Mouse (Mus musculus): ENCODE results near the gene Lrp2. TPM values are rescaled to one million over a fixed set of nuclear protein-coding genes. Genes with fewer than 3 reads are reported as not detected.

Lrp2 gene
- total and polyA plus RNA-seq, 3 experiments = 0.31 to 1.2 (median 0.84) TPM

GRCm38 (mm10) chr2:69573038-69573732 lies 12.7 kb downstream of the Lrp2 start:
- no peaks in the 10 kb centered on the region for H3K4me1 ChIP-seq (ENCODE audit: control insufficient read depth, insufficient read depth, low read length)
- TF ChIP-seq EP300 (IDR thresholded peaks at IDR 0.05; ENCODE audit: insufficient read depth, low read depth, low read length) (no peak), CTCF (IDR thresholded peaks at IDR 0.05) (no peak), POLR2A (IDR thresholded peaks at IDR 0.05; ENCODE audit: insufficient read depth, low read depth, low read length) (no peak)
- no peak for DNase-seq
- H3K27me3 ChIP-seq (ENCODE audit: control insufficient read depth, insufficient read depth, low read length) = no peaks in the 10 kb centered on the region
- intact Hi-C loops (cut with DNase I) = no loop called here
- WGBS = 70% methylated on average over 5 of the region's 5 CpGs
- no peaks in the 10 kb centered on the region for H3K79me2 ChIP-seq (replicated peaks; ENCODE audit: control insufficient read depth, insufficient read depth, low read length)
- no peak overlapping the region for H3K27ac ChIP-seq
- H3K36me3 ChIP-seq (ENCODE audit: control insufficient read depth, insufficient read depth, low read length) = no peaks in the 10 kb centered on the region
- no peak overlapping the region for H3K4me3 ChIP-seq
- H3K9ac ChIP-seq (ENCODE audit: low read depth, low read length) = no peak overlapping the region

GRCm38 (mm10) chr2:69570556-69570955 lies 15.3 kb downstream of the Lrp2 start:
- no peak for DNase-seq
- Histone ChIP-seq H3K27ac (no peak overlapping the region), H3K27me3 (ENCODE audit: control insufficient read depth, insufficient read depth, low read length) (no peaks in the 10 kb centered on the region), H3K79me2 (replicated peaks; ENCODE audit: control insufficient read depth, insufficient read depth, low read length) (no peaks in the 10 kb centered on the region), H3K4me3 (no peak overlapping the region), H3K4me1 (ENCODE audit: control insufficient read depth, insufficient read depth, low read length) (no peaks in the 10 kb centered on the region), H3K36me3 (ENCODE audit: control insufficient read depth, insufficient read depth, low read length) (no peaks in the 10 kb centered on the region), H3K9ac (ENCODE audit: low read depth, low read length) (no peak overlapping the region)
- WGBS = 87% methylated on average over 6 of the region's 6 CpGs
- intact Hi-C loops (cut with DNase I) = no loop called here
- TF ChIP-seq EP300 (IDR thresholded peaks at IDR 0.05; ENCODE audit: insufficient read depth, low read depth, low read length) (no peak), POLR2A (IDR thresholded peaks at IDR 0.05; ENCODE audit: insufficient read depth, low read depth, low read length) (no peak), CTCF (IDR thresholded peaks at IDR 0.05) (no peak)

GRCm38 (mm10) chr2:69566281-69566680 lies 19.6 kb downstream of the Lrp2 start:
- no peak for DNase-seq

GRCm38 (mm10) chr2:69563492-69563891 lies 22.4 kb downstream of the Lrp2 start:
- no peak overlapping the region for H3K27ac ChIP-seq
- H3K9ac ChIP-seq (ENCODE audit: low read depth, low read length) = no peak overlapping the region
- no peaks in the 10 kb centered on the region for H3K27me3 ChIP-seq (ENCODE audit: control insufficient read depth, insufficient read depth, low read length)
- H3K36me3 ChIP-seq (ENCODE audit: control insufficient read depth, insufficient read depth, low read length) = no peaks in the 10 kb centered on the region
- H3K4me1 ChIP-seq (ENCODE audit: control insufficient read depth, insufficient read depth, low read length) = no peaks in the 10 kb centered on the region
- TF ChIP-seq CTCF (IDR thresholded peaks at IDR 0.05) (no peak), EP300 (IDR thresholded peaks at IDR 0.05; ENCODE audit: insufficient read depth, low read depth, low read length) (no peak), POLR2A (IDR thresholded peaks at IDR 0.05; ENCODE audit: insufficient read depth, low read depth, low read length) (no peak)
- WGBS = 46% methylated on average over 6 of the region's 6 CpGs
- no peaks in the 10 kb centered on the region for H3K79me2 ChIP-seq (replicated peaks; ENCODE audit: control insufficient read depth, insufficient read depth, low read length)
- no peak overlapping the region for H3K4me3 ChIP-seq
- intact Hi-C loops (cut with DNase I) = no loop called here
- no peak for DNase-seq

More at GRCm38 (mm10) chr2:69566281-69566680, 19.6 kb downstream of the Lrp2 start:
- TF ChIP-seq POLR2A (IDR thresholded peaks at IDR 0.05; ENCODE audit: insufficient read depth, low read depth, low read length) = no peak
- TF ChIP-seq CTCF (IDR thresholded peaks at IDR 0.05) = no peak
- no peak for TF ChIP-seq EP300 (IDR thresholded peaks at IDR 0.05; ENCODE audit: insufficient read depth, low read depth, low read length)
- no peaks in the 10 kb centered on the region for H3K4me1 ChIP-seq (ENCODE audit: control insufficient read depth, insufficient read depth, low read length)
- H3K79me2 ChIP-seq (replicated peaks; ENCODE audit: control insufficient read depth, insufficient read depth, low read length) = no peaks in the 10 kb centered on the region
- H3K27ac ChIP-seq = no peak overlapping the region
- no peaks in the 10 kb centered on the region for H3K27me3 ChIP-seq (ENCODE audit: control insufficient read depth, insufficient read depth, low read length)
- H3K9ac ChIP-seq (ENCODE audit: low read depth, low read length) = no peak overlapping the region
- 73% methylated on average over 7 of the region's 7 CpGs for WGBS
- intact Hi-C loops (cut with DNase I) = no loop called here
- H3K4me3 ChIP-seq = no peak overlapping the region
- no peaks in the 10 kb centered on the region for H3K36me3 ChIP-seq (ENCODE audit: control insufficient read depth, insufficient read depth, low read length)

GRCm38 (mm10) chr2:69562761-69563160 lies 23.1 kb downstream of the Lrp2 start:
- 42% methylated on average over 5 of the region's 5 CpGs for WGBS
- no peak for TF ChIP-seq EP300 (IDR thresholded peaks at IDR 0.05; ENCODE audit: insufficient read depth, low read depth, low read length)
- TF ChIP-seq CTCF (IDR thresholded peaks at IDR 0.05) = no peak
- no peak for TF ChIP-seq POLR2A (IDR thresholded peaks at IDR 0.05; ENCODE audit: insufficient read depth, low read depth, low read length)
- H3K79me2 ChIP-seq (replicated peaks; ENCODE audit: control insufficient read depth, insufficient read depth, low read length) = no peaks in the 10 kb centered on the region
- no peak for DNase-seq
- no peak overlapping the region for H3K9ac ChIP-seq (ENCODE audit: low read depth, low read length)
- no peaks in the 10 kb centered on the region for H3K27me3 ChIP-seq (ENCODE audit: control insufficient read depth, insufficient read depth, low read length)
- intact Hi-C loops (cut with DNase I) = no loop called here
- H3K4me1 ChIP-seq (ENCODE audit: control insufficient read depth, insufficient read depth, low read length) = no peaks in the 10 kb centered on the region
- no peak overlapping the region for H3K4me3 ChIP-seq
- H3K27ac ChIP-seq = no peak overlapping the region
- H3K36me3 ChIP-seq (ENCODE audit: control insufficient read depth, insufficient read depth, low read length) = no peaks in the 10 kb centered on the region

- Histone ChIP-seq H3K79me2 (replicated peaks; ENCODE audit: control insufficient read depth, insufficient read depth, low read length) (no peaks in the 10 kb centered on the region), H3K4me3 (no peak overlapping the region), H3K27me3 (ENCODE audit: control insufficient read depth, insufficient read depth, low read length) (no peaks in the 10 kb centered on the region), H3K9ac (ENCODE audit: low read depth, low read length) (no peak overlapping the region), H3K36me3 (ENCODE audit: control insufficient read depth, insufficient read depth, low read length) (no peaks in the 10 kb centered on the region), H3K27ac (no peak overlapping the region), H3K4me1 (ENCODE audit: control insufficient read depth, insufficient read depth, low read length) (no peaks in the 10 kb centered on the region)
- 83% methylated on average over 4 of the region's 4 CpGs for WGBS
- no peak for TF ChIP-seq EP300 (IDR thresholded peaks at IDR 0.05; ENCODE audit: insufficient read depth, low read depth, low read length)
- no peak for TF ChIP-seq POLR2A (IDR thresholded peaks at IDR 0.05; ENCODE audit: insufficient read depth, low read depth, low read length)
- no peak for TF ChIP-seq CTCF (IDR thresholded peaks at IDR 0.05)
- intact Hi-C loops (cut with DNase I) = no loop called here
- DNase-seq = no peak
Measured at GRCm38 (mm10) chr2:69560221-69560620, 25.6 kb downstream of the Lrp2 start.

All from heart, adult 2 months (tissue).